Mouse (Mus musculus) MEL (cell line): ENCODE measurements around the gene Nutf2-ps1. TPM values are rescaled to one million over a fixed set of nuclear protein-coding genes. Genes with fewer than 3 reads are reported as not detected.

Source experiments
- DNase-seq: peaks from one replicate; pipeline ENCODE4 v3.0.0; 2011; ENCODE audit warnings: low read depth, low spot score
- H3K27ac ChIP-seq: 2 replicates; pipeline ENCODE4 v1.5.1; 2012; ENCODE audit warnings: low read depth, mild to moderate bottlenecking, control low read depth, low read length, moderate library complexity; ENCODE audit not compliant: control insufficient read depth
- H3K27me3 ChIP-seq, 2 experiments: fragments of 150-350 bp in 1 of 2; sonication (generic) in 1 of 2; 2 replicates each; pipeline ENCODE4 v1.6.1; 2012; ENCODE audit warnings: low read length in 2 of 2, mild to moderate bottlenecking in 2 of 2, improper control_type of control experiment in 1 of 2, moderate library complexity in 1 of 2; ENCODE audit not compliant: insufficient read depth in 2 of 2, control insufficient read depth in 1 of 2
- H3K36me3 ChIP-seq, 2 experiments: 2 replicates each; pipeline ENCODE4 v1.6.1; 2012 to 2014; ENCODE audit warnings: low read length in 2 of 2, improper control_type of control experiment in 1 of 2, inconsistent platforms in 1 of 2, mild to moderate bottlenecking in 1 of 2; ENCODE audit not compliant: insufficient read depth in 2 of 2, control insufficient read depth in 1 of 2
- H3K4me1 ChIP-seq, 2 experiments: fragments of 150-350 bp in 1 of 2; sonication (generic) in 1 of 2; 2 replicates each; pipeline ENCODE4 v1.6.1; 2012; ENCODE audit warnings: low read length in 2 of 2, improper control_type of control experiment in 1 of 2, mild to moderate bottlenecking in 1 of 2; ENCODE audit not compliant: insufficient read depth in 2 of 2, control insufficient read depth in 1 of 2
- H3K4me3 ChIP-seq, 2 experiments: fragments of 150-350 bp in 1 of 2; sonication (generic) in 1 of 2; 2 replicates each; pipeline ENCODE4 v1.5.1; 2012; ENCODE audit warnings: low read depth in 2 of 2, low read length in 2 of 2, mild to moderate bottlenecking in 2 of 2, moderate library complexity in 2 of 2, control low read depth in 1 of 2, improper control_type of control experiment in 1 of 2; ENCODE audit not compliant: control insufficient read depth in 1 of 2, insufficient read depth in 1 of 2
- H3K79me2 ChIP-seq: 2 replicates; pipeline ENCODE4 v1.6.1; 2012; ENCODE audit warnings: mild to moderate bottlenecking, low read length, moderate library complexity; ENCODE audit not compliant: control insufficient read depth, poor library complexity, insufficient read depth
- H3K9ac ChIP-seq: 2 replicates; pipeline ENCODE4 v1.6.1; 2012; ENCODE audit warnings: low read depth, mild to moderate bottlenecking, control low read depth, low read length, moderate library complexity; ENCODE audit not compliant: control insufficient read depth, poor library complexity, severe bottlenecking
- H3K9me3 ChIP-seq: fragments of 150-350 bp; sonication (generic); replicated peaks from 2 replicates; pipeline ENCODE4 v1.6.1; 2012; ENCODE audit warnings: mild to moderate bottlenecking, low read length, improper control_type of control experiment, moderate library complexity; ENCODE audit not compliant: insufficient read depth
- CHD1 ChIP-seq: IDR thresholded peaks from 2 replicates; pipeline ENCODE4 v1.6.1; 2012; ENCODE audit warnings: low read depth, mild to moderate bottlenecking, inconsistent platforms, low read length, improper control_type of control experiment
- CTCF ChIP-seq, 3 experiments: IDR thresholded peaks in 2 of 3; conservative IDR thresholded peaks in 1 of 3; 2 replicates each; pipeline ENCODE4 v1.5.1; 2011 to 2012; ENCODE audit warnings: low read length in 3 of 3, low read depth in 2 of 3, mild to moderate bottlenecking in 2 of 3, improper control_type of control experiment in 1 of 3, inconsistent platforms in 1 of 3, mixed read lengths in 1 of 3, moderate library complexity in 1 of 3; ENCODE audit not compliant: control insufficient read depth in 1 of 3, insufficient read depth in 1 of 3, poor library complexity in 1 of 3, severe bottlenecking in 1 of 3
- EP300 ChIP-seq, 2 experiments: IDR thresholded peaks; 2 replicates each; pipeline ENCODE4 v1.6.1; 2011; ENCODE audit warnings: improper control_type of control experiment in 2 of 2, low read length in 2 of 2, low read depth in 1 of 2, mild to moderate bottlenecking in 1 of 2
- GABPA ChIP-seq: IDR thresholded peaks from 2 replicates; pipeline ENCODE4 v1.6.1; 2012; ENCODE audit warnings: low read depth, mild to moderate bottlenecking, inconsistent platforms, low read length, improper control_type of control experiment, moderate library complexity
- GATA1 ChIP-seq: IDR thresholded peaks from 2 replicates; pipeline ENCODE4 v1.6.1; 2011; ENCODE audit warnings: low read depth, low read length, improper control_type of control experiment
- HCFC1 ChIP-seq: IDR thresholded peaks from 2 replicates; pipeline ENCODE4 v1.6.1; 2012; ENCODE audit warnings: low read depth, mild to moderate bottlenecking, inconsistent platforms, low read length, improper control_type of control experiment, moderate library complexity
- MAFK ChIP-seq: IDR thresholded peaks from 2 replicates; pipeline ENCODE4 v1.6.1; 2011; ENCODE audit warnings: low read depth, mild to moderate bottlenecking, low read length, improper control_type of control experiment, borderline replicate concordance
- MAZ ChIP-seq: IDR thresholded peaks from 2 replicates; pipeline ENCODE4 v1.6.1; 2012; ENCODE audit warnings: low read depth, mild to moderate bottlenecking, inconsistent platforms, low read length, improper control_type of control experiment
- MEF2A ChIP-seq: IDR thresholded peaks from 2 replicates; pipeline ENCODE4 v1.6.1; 2014; ENCODE audit warnings: low read depth, mild to moderate bottlenecking, inconsistent platforms, low read length, improper control_type of control experiment; ENCODE audit not compliant: poor library complexity, insufficient replicate concordance, severe bottlenecking; ENCODE audit errors: extremely low read depth
- MYB ChIP-seq: IDR thresholded peaks from 2 replicates; pipeline ENCODE4 v1.6.1; 2011; ENCODE audit warnings: mild to moderate bottlenecking, low read depth, low read length, improper control_type of control experiment
- MYC ChIP-seq: IDR thresholded peaks from 2 replicates; pipeline ENCODE4 v1.6.1; 2011; ENCODE audit warnings: low read depth, mild to moderate bottlenecking, low read length, improper control_type of control experiment, moderate library complexity
- POLR2A ChIP-seq, 2 experiments: IDR thresholded peaks; 2 replicates each; pipeline ENCODE4 v1.6.1; 2011 to 2012; ENCODE audit warnings: low read length in 2 of 2, mild to moderate bottlenecking in 2 of 2, control low read depth in 1 of 2, improper control_type of control experiment in 1 of 2, low read depth in 1 of 2, moderate library complexity in 1 of 2; ENCODE audit not compliant: control insufficient read depth in 1 of 2, insufficient read depth in 1 of 2, poor library complexity in 1 of 2
- POLR2AphosphoS2 ChIP-seq: IDR thresholded peaks from 2 replicates; pipeline ENCODE4 v1.6.1; 2011; ENCODE audit warnings: low read length, improper control_type of control experiment
- RCOR1 ChIP-seq: IDR thresholded peaks from 2 replicates; pipeline ENCODE4 v1.6.1; 2012; ENCODE audit warnings: low read depth, mild to moderate bottlenecking, inconsistent platforms, low read length, improper control_type of control experiment
- SMC3 ChIP-seq: IDR thresholded peaks from 2 replicates; pipeline ENCODE4 v1.6.1; 2011; ENCODE audit warnings: low read depth, low read length, improper control_type of control experiment
- TCF12 ChIP-seq: IDR thresholded peaks from 2 replicates; pipeline ENCODE4 v1.6.1; 2014; ENCODE audit warnings: low read depth, mild to moderate bottlenecking, inconsistent platforms, low read length, improper control_type of control experiment, moderate library complexity
- UBTF ChIP-seq: IDR thresholded peaks from 2 replicates; pipeline ENCODE4 v1.6.1; 2012; ENCODE audit warnings: low read depth, mild to moderate bottlenecking, inconsistent platforms, low read length, improper control_type of control experiment, moderate library complexity, borderline replicate concordance; ENCODE audit not compliant: insufficient read depth
- USF1 ChIP-seq: IDR thresholded peaks from 2 replicates; pipeline ENCODE4 v1.6.1; 2014; ENCODE audit warnings: low read depth, mild to moderate bottlenecking, inconsistent platforms, low read length, improper control_type of control experiment, moderate library complexity
- USF2 ChIP-seq, 2 experiments: IDR thresholded peaks; 2 replicates each; pipeline ENCODE4 v1.6.1; 2011 to 2012; ENCODE audit warnings: improper control_type of control experiment in 2 of 2, low read length in 2 of 2, borderline replicate concordance in 1 of 2, inconsistent platforms in 1 of 2, low read depth in 1 of 2, mild to moderate bottlenecking in 1 of 2; ENCODE audit not compliant: insufficient read depth in 1 of 2
- ZC3H11A ChIP-seq: IDR thresholded peaks from 2 replicates; pipeline ENCODE4 v1.6.1; 2012; ENCODE audit warnings: low read depth, mild to moderate bottlenecking, inconsistent platforms, low read length, improper control_type of control experiment
- polyA plus RNA-seq, 2 experiments: library from polyadenylated mRNA; stranded (reverse) in 1 of 2; unstranded in 1 of 2; fragments of >175 nt in 1 of 2; fragments of >200 nt in 1 of 2; gene quantifications; 2 replicates each; pipeline versions ENCODE4 v1.2.1 to v1.2.4; 2012; ENCODE audit warnings: low replicate concordance in 2 of 2, low read depth in 1 of 2; ENCODE audit not compliant: insufficient read length in 2 of 2, insufficient read depth in 1 of 2, missing spikeins in 1 of 2
- total RNA-seq: library from RNA; depleted of rRNA; stranded (reverse); fragments of 300-350 nt; gene quantifications from 2 replicates; pipeline ENCODE4 v1.2.3, GENCODE M21; 2012

The Nutf2-ps1 gene
- total and polyA plus RNA-seq, 3 experiments: 53.1 to 398 TPM; not detected in 1

- Histone ChIP-seq H3K9ac (no peak overlapping the region), H3K27me3 (peaks cover 6 to 7% of the 10 kb centered on the region in 2 experiments), H3K4me3 (no peak overlapping the region), H3K4me1 (no peaks in the 10 kb centered on the region), H3K27ac (no peak overlapping the region), H3K79me2 (no peaks in the 10 kb centered on the region), H3K36me3 (no peaks in the 10 kb centered on the region), H3K9me3 (no peaks in the 10 kb centered on the region)
- TF ChIP-seq POLR2AphosphoS2 (no peak), HCFC1 (no peak), CTCF (IDR thresholded peaks at IDR 0.05 in 2 of 3, conservative IDR thresholded peaks at IDR 0.05 in 1 of 3; ENCODE audit: control insufficient read depth in 1 of 3, insufficient read depth in 1 of 3, low read depth in 2 of 3, low read length in 3 of 3, poor library complexity in 1 of 3, severe bottlenecking in 1 of 3) (no peak), USF1 (no peak), MYB (no peak), MEF2A (no peak), EP300 (IDR thresholded peaks at IDR 0.05; ENCODE audit: low read depth in 1 of 2, low read length in 2 of 2) (no peak), UBTF (no peak)
- no peak for DNase-seq
Observed at GRCm38 (mm10) chr19:53565565-53566277, 23.1 kb downstream of the Nutf2-ps1 start.

- H3K9me3 ChIP-seq: no peaks in the 10 kb centered on the region
- H3K4me3 ChIP-seq: no peak overlapping the region
- no peak overlapping the region for H3K9ac ChIP-seq
- TF ChIP-seq MAFK: no peak
- no peak for TF ChIP-seq TCF12
- TF ChIP-seq MAZ: no peak
- TF ChIP-seq CHD1: no peak
- no peak for TF ChIP-seq ZC3H11A
- TF ChIP-seq RCOR1: no peak
- TF ChIP-seq GABPA: no peak
- TF ChIP-seq USF2 (IDR thresholded peaks at IDR 0.05; ENCODE audit: borderline replicate concordance in 1 of 2, insufficient read depth in 1 of 2, low read depth in 1 of 2, low read length in 2 of 2): no peak
- TF ChIP-seq MYC: no peak
- TF ChIP-seq GATA1: no peak
- no peak for TF ChIP-seq POLR2A (IDR thresholded peaks at IDR 0.05; ENCODE audit: control insufficient read depth in 1 of 2, insufficient read depth in 1 of 2, low read depth in 1 of 2, low read length in 2 of 2, poor library complexity in 1 of 2)
- no peak for TF ChIP-seq SMC3
- H3K36me3 ChIP-seq: no peaks in the 10 kb centered on the region
- DNase-seq: no peak
- peaks cover 11 to 12% of the 10 kb centered on the region in 2 experiments for H3K27me3 ChIP-seq
- no peaks in the 10 kb centered on the region for H3K79me2 ChIP-seq
- H3K4me1 ChIP-seq: no peaks in the 10 kb centered on the region
- H3K27ac ChIP-seq: no peak overlapping the region
Observed at GRCm38 (mm10) chr19:53564174-53564573, 24.7 kb downstream of the Nutf2-ps1 start.
